Mouse (Mus musculus) cerebellum, postnatal 4 days (tissue): Measurements from ENCODE around the gene AC124502.3.

Experiments used
- DNase-seq, 2 experiments: peaks; one replicate each; pipeline ENCODE4 v3.0.0; 2022; ENCODE audit warnings: low spot score in 2 of 2, mixed read lengths in 1 of 2

Gene AC124502.3

DNA sequence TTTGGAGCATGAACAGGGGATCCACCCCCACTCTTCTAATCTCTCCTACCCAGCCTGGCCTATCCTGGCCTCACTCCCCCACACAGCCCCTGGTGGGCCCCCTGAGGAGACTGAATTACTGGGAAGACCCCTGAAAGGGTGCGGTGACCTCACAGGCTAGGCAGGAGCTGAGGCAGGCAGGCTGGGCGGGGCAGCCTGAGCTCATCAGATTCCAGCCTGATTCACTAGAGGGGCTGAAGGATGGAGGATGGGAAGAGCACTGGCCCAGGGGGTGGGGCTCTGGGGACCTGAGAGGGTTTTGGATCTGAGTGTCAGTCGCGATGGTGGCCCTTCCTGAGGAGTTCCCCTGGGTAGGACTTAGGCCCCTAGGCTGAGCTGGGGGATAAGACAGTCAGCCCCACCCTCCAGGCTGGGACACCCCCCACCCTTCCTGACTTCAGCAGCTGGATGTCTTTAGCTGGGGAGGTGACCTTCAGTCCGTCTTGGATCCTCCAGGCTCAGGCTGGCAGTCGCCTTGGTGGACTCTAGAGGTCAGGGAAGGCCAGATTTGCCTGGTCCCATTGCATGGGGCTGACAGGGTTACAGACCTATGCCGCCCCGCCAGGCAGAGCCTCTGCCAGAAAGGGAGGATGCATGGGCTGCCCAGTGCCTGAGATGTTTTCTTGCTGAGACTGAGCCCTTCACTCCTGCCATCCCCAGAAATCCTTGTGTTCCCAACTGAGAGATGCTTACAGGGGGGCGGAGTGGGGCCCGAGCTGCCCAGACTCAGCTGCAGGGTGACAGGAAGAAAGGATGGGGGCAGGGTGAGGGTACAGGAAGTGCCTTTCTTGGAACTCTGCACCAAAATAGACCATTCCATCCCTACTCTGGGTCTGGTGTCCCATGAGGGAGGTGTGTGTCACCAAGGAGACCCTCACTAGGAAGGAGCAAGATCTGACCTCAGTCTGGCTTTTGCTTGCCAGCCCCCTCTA is 20.4 kb downstream of the AC124502.3 start:
- no peak for DNase-seq

DNA sequence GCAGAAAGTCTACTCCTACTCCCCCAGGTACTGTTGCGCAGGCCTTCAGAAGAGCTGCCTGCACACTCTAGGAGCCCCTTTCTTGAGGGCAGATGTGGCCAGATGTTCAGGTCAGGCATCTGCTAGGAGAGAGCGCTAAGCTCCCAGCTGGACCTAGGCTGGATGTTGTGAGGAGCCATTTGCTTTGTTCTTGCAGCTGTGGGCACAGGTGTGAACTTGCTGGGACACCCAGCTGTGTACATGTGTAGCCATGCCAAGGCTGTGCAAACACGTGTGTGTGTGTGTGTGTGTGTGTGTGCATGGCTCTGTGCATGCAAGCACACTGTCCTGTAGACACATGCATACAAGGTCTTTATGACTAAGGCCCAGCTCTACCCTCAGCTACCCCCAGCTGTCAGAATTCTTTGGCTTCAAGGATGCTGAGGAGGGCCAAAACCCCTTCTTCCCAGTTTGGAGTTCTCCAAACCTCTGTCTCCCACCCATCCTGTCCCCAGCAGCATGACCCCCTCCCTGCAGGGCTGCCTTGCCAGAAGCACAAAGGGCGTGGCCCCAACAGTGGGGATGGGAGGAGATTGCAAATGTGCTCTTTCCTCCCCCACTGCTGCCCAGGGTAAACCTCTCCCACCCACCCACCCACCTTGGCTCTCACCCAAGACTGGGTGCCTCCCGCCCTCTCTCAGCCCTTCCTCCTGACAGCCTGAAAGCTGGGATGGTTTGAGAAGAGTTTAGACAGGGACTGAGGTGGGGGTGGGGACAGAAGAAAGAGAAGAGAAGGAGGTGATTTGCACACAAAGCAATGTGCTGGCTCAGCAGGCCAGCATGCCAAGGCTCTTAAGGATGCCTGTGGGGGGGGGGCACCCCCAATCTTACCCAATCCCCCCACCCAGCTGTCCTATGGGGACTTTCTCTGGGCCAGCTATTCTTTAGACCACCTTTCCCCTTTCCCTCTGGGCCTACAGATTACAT is 22.0 kb downstream of the AC124502.3 start:
- no peak for DNase-seq

DNA sequence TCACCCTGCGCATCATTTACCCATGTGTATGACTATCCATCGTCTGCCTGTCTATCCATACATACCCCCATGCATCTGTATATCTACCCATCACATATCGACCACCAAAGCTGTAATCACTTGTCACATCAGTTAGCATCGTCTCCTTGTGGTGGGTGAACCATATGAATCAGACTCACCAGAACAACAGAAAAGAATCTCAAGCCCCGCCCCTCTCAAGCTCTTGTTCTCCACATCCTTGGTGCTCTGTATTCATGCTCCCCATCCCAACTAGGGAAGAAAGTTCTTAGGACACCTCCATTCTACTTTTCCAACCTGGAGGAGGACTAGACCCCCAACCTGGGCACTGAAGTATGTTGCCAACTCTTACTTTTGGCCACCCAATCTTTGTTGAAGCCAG is 23.4 kb downstream of the AC124502.3 start:
- DNase-seq, result no peak

- DNase-seq, result no peak
Observed at GRCm38 (mm10) chr19:5062446-5062845, 23.8 kb downstream of the AC124502.3 start.

GRCm38 (mm10) chr19:5065104-5065503 is 26.4 kb downstream of the AC124502.3 start:
- no peak for DNase-seq

DNA sequence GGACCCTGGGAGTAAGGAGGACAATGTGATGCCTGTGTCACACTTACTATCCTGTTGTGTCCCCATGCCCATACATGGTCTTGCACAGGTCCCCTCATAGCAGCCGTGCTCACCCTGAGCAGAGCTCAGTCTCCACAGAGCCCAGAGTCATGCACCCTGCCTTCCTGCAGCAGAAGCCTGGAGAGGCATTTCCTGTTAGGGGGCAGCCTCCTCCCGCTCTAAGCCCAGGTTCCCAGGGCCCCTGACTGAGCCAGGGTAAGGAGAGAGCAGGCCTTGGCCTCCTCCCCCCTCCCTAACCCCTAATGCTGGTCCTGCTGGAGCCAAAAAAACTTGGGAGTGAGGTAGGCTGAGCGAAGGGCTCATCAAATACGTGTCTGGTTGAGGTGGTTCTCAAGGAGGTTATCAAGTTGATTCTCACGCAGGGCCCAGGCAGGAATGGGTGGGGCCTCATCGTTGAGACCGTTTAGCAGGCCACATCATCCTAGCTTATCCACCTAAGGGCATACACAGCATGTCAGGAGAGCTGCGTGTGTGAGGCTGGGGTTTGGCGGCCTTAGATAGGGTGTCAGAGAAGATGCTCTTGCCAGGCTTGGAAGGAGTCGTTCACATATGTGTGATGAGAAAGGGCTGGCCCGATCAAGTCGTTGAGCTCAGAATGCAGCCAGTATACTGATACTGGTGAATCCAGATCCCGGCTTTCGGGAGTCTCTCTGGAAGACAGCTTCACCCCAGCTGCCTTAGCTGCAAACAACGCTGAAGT is 28.5 kb downstream of the AC124502.3 start:
- DNase-seq, result no peak

DNA sequence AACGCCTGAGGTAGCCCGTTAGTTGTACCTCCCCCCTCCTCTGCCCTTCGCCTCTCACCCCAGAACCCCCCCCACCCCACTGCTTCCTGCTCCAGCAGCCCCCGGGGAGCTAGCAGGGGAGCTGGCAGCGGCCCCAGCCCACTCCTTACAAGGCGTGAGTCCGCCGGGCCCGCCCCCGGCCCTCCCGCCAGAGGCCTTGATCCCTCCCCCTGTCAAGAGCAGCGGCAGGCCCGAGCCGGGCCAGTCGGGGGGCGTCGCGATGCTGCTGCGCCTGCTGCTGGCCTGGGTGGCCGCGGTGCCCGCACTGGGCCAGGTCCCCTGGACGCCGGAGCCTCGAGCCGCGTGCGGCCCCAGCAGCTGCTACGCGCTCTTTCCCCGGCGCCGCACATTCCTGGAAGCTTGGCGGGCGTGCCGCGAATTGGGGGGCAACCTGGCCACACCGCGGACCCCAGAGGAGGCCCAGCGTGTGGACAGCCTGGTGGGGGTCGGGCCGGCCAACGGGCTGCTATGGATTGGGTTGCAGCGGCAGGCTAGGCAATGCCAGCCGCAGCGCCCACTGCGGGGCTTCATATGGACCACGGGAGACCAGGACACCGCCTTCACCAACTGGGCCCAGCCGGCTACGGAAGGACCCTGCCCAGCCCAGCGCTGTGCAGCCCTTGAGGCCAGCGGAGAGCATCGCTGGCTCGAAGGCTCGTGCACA is 29.3 kb downstream of the AC124502.3 start, which contains the start of gene Cd248:
Gene Cd248, plus strand, starts transcription at position 212 of the 703 bp plus-strand sequence.
- peak in 1 of 2 experiments; percentile 51 for DNase-seq

DNA sequence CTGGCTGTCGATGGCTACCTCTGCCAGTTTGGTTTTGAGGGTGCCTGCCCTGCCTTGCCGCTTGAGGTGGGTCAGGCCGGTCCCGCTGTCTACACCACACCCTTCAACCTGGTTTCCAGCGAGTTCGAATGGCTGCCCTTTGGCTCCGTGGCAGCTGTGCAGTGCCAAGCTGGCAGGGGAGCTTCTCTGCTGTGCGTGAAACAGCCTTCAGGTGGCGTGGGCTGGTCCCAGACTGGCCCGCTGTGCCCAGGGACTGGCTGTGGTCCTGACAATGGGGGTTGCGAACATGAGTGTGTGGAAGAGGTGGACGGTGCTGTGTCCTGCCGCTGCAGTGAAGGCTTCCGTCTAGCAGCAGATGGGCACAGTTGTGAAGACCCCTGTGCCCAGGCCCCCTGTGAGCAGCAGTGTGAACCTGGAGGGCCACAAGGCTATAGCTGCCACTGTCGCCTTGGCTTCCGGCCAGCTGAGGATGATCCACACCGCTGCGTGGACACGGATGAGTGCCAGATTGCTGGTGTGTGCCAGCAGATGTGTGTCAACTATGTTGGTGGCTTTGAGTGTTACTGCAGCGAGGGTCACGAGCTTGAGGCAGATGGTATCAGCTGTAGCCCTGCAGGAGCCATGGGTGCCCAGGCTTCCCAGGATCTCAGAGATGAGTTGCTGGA is 30.0 kb downstream of the AC124502.3 start:
- no peak for DNase-seq

DNA sequence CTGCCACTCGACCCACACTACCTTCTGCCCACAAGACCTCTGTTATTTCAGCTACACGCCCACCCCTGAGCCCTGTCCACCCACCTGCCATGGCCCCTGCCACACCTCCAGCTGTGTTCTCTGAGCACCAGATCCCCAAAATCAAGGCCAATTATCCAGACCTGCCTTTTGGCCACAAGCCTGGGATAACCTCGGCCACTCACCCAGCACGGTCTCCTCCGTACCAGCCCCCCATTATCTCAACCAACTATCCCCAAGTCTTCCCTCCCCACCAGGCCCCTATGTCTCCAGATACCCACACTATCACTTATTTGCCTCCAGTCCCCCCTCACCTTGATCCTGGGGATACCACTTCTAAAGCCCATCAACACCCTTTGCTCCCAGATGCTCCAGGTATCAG is 30.8 kb downstream of the AC124502.3 start:
- no peak for DNase-seq

DNA sequence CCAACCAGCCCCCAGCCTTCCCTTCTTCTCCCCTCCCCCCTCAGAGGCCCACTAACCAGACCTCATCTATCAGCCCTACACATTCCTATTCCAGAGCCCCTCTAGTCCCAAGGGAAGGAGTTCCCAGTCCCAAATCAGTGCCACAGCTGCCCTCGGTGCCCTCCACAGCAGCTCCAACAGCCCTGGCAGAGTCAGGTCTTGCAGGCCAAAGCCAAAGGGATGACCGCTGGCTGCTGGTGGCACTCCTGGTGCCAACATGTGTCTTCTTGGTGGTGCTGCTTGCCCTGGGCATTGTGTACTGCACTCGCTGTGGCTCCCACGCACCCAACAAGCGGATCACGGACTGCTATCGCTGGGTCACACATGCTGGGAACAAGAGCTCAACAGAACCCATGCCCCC is 31.3 kb downstream of the AC124502.3 start:
- no peak for DNase-seq

GRCm38 (mm10) chr19:5071077-5071476 is 32.4 kb downstream of the AC124502.3 start:
- no peak for DNase-seq

GRCm38 (mm10) chr19:5071545-5072369 is 33.1 kb downstream of the AC124502.3 start:
- no peak for DNase-seq

DNA sequence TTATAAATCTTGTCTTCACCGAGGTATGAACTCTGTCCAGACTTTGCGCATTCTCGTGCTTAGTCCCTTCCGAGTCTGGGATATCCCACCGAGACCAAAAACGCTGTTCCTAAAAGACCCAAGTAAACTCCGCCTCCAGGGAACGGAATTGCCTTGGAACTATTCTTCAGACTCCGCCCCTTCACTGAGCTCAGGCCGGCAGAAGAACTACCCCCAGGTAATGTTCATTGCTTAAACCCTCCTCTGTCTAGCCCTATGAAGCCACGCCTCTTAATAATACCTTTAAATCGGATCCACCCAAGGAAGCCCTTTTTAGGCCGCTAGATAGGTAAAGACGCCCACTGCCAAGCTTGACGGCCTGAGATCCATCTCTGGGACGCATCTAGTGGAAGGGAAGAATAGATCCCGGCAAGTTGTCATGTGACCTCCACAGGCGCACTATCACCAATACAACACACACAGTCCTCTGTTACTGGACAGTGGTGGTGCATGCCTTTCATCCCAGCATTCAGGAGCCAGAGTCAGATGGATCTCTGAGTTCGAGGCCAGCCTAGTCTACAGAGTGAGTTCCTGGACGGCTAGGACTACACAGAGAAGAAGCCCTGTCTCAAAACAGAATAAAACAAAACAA is 33.8 kb downstream of the AC124502.3 start:
- DNase-seq, result no peak

GRCm38 (mm10) chr19:5073028-5073427 is 34.3 kb downstream of the AC124502.3 start:
- peak in 1 of 2 experiments; percentile 62 for DNase-seq

DNA sequence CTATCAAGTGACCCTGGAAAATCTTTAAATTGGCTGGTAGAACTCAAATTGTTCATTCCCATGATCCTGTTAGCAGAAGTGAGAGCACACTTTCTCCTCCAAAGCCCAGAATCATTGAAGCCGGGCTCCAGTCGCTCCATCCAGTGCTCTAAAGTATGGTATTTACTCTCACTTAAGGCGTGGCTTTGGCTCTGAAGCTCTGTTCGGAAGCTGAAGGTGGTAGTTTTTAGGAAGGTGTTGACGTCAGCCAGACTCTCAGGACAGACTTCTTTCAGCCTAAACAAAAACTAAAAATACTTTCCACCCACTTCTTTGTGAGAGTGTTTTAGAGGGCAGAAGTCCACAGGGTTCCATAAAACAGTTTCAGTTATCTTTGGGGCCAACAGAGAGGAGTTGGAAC is 34.8 kb downstream of the AC124502.3 start:
- no peak for DNase-seq

DNA sequence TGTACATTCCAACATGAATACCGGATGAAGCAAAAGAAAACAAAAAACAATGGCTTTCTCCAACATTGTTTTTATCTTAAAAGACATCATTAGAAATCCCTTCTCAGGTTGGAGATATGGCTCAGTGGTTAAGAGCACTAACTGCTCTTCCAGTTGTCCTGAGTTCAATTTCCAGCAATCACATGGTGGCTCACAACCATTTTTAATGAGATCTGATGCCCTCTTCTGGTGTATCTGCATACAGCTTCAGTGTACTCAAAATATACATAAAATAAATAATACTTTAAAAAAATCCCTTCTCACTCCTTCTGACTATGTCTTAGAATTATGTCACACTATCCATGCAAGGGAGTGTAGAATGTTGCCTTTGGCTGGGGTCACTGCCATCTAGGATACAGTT is 40.6 kb downstream of the AC124502.3 start:
- no peak for DNase-seq

GRCm38 (mm10) chr19:5082005-5082404 is 43.3 kb downstream of the AC124502.3 start:
- DNase-seq, result no peak

DNA sequence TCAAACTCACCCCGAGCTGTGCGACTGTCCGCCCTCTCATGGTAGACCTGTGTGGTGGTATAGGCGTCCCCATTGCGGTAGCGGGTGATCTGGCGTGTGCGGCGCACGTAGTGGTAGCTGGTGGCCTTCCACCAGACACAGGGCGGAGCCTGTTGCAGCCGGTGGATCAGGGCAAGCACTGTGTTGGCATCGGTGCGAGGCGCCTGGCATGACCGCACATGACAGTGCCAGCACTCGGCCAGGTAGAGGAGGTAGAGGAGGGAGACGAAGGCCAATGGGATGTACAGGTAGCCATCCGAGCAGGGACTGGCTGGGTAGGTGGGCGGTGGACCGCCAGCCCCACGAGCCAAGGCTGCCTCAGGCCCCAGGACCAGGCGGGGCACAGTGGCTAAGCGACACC is 43.9 kb downstream of the AC124502.3 start:
- no peak for DNase-seq
